Mouse (Mus musculus) frontal cortex, postnatal 25 days (tissue): ENCODE data around the gene Mcur1.

Experiments used
- DNase-seq, 2 experiments: peaks; one replicate each; pipeline ENCODE4 v3.0.0; 2022; ENCODE audit warnings: low spot score in 2 of 2

Gene Mcur1

DNA sequence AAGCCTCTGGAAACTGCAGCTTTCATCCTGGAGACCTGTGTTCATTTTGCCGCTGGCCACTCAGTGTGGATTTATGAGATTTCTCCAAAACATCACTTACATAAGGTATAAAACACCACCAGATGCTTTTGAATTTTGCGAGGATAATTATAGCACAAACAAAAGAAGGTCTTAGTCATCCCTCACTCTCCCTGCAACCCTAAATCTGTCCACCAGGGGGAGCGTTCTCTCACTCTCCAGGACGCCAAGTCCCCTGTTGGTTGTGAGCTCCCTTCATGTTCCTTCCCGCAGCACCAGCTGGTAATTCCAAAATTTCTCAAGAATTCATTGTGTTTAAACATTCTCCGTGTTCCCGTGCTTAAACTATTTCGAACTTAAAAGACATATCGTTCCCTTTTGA is 5.4 kb upstream of the Mcur1 start:
- peak; percentile 84 to 86 for DNase-seq

DNA sequence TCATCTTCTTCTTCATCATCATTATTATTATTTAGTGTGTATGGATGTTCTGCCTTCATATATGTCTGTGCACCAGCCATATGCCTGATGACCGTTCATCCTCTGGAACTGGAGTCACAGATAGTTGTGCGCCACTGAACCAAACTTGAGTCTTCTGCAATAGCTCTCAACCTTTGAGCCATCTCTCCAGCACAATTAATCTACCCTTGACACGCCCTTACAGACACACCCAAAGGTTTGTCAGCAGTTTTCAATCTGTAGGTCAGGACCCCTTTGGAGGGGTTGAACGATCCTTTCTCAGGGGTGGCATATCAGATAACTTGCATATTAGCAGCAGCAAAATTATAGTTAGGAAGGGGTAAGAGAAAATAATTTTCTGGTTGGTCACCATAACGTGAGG is 4.7 kb upstream of the Mcur1 start:
- no peak for DNase-seq

DNA sequence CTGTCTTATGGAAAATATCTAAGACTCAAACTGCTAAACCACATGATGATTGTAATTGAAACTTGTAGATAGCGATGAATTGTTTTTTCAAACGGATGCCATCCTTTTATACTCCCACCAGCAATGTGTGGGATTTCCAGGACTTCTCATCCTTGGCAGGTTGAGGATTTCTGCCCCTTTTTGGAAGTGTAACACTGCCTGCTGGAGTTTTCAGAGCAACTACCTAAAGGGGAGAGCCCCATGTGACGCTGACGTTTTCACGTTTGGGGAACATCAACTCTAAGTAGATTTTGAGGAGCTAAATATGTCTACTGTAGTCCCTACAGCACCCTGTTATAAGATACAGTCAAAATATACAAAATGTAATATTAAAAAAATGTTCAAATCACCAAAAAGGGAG is 2.7 kb upstream of the Mcur1 start:
- DNase-seq = no peak

DNA sequence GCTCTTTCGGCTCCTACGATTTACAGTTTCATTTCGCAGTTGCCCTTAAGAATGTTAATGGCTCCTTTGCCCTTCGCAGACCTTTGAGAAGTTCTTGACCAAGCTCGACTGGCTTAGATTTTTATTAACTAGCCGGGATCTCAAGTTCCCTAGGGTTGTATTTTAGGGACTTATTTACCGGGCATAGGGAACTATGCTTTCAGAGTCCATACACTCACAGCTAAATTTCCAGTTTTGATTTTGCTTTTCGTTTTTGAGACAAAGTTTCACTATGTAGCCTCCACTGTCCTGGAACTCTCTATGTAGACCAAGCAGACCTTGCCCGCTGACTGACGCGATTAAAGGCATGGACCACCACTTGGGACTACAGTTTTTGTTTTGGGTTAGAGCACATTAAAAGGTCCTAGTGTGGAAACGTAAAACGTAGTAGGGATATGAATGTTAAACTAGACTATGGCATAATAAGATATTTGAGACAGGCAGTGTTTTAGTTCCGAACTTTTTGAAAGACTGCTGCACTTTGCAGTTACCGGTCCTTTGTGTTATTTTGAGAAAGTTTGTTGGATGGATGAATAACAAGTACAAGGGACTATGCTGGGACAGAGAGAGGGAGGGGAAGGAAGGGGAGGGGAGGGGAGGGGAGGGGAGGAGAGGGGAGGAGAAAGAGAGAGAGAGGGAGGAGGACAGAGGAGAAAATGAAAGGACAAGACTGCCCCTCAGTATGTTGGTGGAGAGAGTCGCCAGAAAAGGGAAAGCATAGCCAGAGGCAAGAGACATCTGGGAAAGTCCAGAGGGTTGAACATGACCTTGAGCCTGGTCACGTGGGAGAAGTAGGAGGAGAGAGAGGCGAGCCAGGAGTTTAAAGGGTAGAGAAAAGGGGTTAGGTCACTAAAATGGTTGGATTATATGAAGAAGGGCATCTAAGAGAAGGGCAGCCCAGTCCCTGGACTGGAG is 744 bp upstream of the Mcur1 start:
- DNase-seq = no peak

DNA sequence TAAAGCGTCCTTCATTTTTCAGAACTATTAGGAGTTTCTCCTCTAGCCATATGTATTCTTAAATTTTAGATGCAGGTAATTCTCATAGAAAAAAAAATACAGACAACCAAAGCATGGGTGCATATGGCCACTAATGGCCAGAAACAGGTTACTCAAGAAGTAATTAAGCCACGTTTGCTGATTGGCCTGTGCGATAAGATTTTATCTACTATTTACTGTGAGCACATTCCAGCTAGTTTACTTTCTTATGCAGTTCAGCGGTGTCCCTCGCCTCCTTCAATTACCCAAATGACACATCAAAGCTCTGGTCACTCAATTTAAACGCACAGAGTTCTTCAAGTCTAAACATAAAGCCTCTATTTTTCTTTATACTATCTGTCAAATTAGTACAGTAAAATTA is 1.0 kb downstream of the Mcur1 start:
- no peak for DNase-seq

DNA sequence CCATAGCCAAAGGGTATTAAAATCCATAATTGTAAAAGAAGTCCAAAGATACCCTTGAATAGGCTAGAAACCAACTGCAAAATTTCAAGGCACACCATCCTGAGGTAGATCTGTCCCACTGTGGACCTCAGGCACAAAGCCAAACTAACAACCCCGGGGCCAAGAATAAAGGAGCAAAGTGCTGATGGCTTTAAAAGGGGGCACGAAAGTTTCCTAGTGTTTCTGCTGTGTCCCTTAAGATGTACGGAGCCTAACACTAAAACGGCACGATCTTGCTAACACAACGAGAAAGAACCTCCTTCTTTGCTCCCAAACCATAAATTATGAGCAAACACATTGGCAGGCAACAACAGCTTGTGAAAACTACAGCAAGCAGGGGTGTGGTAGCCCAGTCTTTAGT is 1.6 kb downstream of the Mcur1 start:
- DNase-seq = no peak

DNA sequence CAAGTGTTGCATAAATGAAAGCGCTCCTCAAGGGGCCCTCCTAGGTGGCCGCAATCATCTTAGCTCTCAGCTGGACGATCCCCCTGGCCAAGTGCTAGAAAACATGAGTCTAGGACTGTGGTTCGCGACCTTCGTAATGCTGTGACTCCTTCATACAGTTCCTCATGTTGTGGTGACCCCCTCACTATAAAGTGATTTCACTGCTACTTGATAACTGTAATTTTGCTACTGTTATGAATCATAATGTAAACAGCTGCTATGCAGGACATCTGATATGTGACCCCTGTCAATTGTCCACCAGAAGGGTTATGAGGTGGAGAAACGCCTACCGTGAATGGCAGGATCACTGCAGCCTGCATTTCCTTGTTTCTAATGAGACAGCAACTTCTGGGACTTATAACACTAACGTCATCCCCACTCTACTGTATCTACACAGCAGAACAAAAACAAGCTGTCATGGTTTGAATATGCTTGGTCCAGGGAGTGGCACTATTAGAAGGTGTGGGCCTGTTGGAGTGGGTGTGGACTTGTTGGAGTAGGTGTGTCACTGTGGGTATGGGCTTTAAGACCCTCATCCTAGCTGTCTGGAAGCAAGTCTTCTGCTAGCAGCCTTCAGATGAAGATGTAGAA is 3.0 kb downstream of the Mcur1 start:
- DNase-seq = no peak

DNA sequence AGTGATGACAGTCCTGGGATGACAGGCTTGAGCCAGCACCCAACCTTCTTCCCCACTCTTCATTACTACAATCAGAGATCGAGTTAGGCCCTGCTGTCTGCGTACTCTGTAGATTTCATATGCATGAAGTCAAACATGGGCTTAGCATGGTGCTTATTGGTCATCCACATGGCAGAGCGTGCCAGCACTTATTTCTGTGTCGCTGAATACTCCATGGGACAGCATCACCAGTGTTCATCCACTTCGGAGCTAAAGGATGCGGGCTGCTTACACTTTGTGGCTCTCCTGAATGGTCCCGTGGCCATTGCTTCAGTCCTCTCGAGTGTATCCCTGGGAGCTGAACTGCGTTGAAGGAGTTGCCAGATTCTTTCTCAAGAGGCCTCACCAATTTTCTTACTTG is 4.7 kb downstream of the Mcur1 start:
- DNase-seq = no peak

DNA sequence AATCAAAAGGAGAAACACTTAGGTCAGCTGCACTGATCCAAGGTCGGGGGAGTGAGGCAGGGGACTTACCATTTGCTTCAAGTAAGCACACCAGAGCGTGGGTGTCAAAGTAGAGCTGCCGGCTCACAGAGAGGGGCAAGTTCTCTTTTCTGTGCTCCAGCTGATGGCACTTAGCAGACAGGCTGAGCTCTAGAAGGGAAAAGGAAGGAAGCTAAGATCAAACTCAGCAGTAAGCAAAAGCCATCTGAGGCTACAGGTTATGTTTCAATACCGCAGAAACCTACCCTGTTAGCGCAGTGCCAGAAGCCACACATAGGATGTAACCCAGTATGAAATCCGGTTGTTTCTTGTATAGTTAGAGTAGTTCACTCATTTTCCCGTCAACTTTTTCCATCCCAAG is 5.2 kb downstream of the Mcur1 start:
- DNase-seq = no peak

DNA sequence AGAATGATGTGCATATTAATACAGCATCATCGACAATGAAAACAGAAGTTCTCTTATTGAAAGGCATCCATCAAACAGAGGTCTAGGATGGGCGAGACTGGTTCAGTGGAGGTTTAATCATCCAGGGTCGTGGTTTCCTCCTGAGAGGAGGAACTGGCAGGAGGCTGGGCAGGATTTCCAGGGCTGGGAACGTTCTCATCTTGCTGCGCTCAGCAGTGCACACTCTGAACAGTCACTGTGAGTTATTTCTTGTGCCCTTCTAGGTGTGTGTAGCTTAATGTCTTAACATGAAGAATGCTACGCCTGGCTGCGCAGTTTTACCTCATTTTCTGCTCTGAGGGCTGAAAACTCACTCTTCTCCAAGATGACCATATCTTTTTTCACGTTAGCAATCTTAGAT is 9.3 kb downstream of the Mcur1 start:
- no peak for DNase-seq

DNA sequence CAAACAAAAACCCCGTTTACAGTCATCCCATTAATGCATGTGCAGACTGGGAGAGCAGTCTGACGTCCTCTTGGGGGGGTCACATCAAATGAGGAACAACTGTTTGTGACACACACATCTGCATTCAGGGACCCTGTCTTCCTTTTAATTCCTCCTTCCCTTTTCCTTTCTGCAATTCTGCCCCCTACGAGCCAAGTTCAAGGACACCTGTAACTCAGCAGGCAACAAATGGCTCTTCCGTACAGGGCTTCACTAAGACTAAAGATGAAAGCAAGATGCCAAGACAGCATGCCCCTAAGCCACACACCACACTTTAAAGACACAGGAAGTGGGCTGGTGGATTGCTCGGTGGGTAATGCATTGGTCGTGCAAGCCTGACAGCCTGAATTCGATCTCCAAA is 10.1 kb downstream of the Mcur1 start:
- DNase-seq = no peak

DNA sequence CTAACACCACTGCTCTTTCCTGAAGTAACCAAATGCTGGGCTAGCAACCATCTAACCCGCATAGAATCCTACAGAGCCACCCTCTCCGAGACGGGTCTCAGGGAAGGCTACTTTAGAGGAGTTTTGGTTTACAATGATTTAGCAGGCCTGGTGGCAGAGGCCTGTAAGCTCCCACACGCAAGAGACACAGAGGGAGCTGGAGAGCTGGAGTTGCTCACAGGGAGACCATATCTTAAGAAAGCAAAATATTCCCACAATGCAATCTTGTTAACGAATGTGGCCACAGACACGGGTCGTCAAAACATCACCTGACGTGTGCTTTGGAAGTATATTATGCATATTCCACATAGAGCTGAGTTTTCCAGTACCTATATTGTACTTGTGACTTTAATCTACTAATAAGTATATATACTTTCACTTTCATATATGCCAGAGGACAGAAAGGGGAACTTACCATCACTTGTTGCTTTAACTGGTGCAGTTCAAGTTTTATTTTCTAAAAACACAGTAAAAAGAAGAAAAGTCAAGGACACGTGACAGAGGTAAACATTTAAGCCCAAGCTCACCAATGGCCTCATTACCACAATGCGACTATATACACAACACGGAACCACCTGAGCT is 10.8 kb downstream of the Mcur1 start:
- no peak for DNase-seq

DNA sequence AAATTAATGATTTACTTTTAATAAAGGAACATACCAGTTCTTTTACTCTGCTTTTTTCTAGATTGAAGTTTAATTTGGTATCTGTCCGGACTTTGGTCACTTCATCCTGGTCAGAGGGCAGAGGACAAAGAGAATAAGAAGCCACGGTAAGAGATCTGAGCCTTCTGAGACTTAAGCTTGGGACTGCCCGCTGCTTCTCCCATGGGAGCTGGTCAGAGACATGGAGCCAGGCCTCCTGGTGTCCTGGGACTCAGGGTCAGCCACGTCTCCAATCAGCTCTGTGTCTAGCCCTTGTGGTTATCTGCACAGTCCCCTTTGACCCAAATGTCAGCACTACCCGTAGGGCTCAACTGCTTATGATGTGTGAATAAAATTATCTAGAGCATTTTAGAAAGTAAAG is 11.4 kb downstream of the Mcur1 start:
- no peak for DNase-seq

DNA sequence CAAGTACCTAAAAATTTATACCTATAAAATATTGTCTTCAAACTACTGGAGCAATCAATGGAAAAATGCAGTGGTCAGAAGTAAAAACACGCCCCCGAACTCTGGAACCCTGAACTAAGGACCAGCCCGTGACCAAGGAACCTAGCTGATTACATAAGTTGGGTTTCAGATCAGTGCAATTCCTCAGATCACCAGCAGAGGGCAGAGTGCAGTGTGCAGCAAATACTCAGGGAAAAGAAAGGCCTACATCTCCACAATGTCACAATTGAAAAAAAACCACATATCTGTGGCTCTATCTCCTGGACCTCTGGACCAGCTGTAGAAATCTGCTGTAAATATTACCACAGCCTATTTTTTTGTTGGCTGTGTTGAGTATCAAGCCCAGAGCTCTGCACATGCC is 13.1 kb downstream of the Mcur1 start:
- peak; percentile 64 to 78 for DNase-seq

DNA sequence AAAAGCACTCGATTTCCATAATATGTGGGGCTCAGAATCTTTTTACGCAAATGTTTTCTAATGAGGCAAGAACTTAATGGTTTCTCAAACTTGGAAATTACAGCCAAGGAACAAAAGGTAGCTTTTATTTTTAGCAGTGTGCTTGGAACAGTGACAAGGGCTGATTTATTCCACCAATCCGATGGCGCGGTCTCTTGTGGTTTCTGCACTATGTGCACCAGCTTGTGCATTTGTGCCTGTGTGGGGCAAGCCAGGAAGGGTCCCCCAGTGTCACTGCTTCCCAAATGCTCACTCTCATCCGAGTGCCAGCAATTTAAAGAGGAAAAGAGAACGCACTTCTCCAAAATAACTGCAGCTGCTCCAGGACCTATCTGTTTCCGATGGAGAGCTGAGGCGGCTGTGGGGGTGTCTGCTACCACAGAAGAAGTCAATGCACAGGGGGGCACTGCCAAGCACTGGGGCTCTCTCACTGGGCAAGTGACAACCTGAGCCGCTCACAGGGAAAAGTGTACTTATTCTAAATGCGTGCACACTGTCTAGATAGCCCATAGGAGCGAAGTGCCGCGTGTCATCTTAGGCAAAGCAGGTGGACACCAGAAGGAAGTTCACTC is 19.7 kb downstream of the Mcur1 start:
- peak in 1 of 2 experiments; percentile 2 for DNase-seq

DNA sequence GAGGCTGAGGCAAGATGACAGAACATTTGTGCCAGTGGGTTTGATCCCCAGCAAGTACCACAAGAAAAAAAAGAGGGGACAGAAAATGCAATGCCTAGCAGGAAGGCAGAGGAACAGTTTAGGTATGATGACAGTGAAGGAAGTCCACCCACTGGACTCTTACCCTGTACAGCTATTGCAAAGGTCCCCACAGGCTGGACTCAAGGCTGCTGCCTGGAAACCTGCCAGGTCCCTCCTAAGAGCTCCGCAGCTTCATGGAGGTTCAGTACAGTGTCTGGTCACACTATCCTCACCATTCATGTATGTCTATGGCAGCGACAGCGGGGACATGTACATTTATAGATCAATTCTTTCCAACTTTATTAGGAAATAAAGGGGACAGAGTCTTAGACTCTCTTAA is 20.6 kb downstream of the Mcur1 start:
- peak in 1 of 2 experiments; percentile 0 for DNase-seq

DNA sequence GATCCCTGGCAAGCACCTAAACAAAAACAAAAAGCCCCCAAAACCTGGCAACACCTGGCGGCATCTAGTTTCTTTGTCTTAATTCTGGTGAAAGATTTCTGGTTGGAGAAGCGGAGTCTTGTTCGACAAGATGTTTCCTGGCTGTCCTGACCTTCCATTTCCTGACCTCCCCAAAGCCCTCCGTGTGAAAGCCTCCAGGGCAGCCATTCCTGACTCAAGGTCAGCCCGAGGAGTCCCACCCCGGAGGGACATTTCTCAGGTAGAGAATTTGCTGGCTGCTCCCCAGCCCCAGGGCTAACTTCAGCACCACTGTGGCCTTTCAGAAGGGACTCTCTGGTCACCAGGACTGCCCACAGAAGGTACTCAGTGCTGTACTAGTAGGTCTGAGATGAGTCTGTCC is 22.1 kb downstream of the Mcur1 start:
- DNase-seq = peak in 1 of 2 experiments; percentile 0

DNA sequence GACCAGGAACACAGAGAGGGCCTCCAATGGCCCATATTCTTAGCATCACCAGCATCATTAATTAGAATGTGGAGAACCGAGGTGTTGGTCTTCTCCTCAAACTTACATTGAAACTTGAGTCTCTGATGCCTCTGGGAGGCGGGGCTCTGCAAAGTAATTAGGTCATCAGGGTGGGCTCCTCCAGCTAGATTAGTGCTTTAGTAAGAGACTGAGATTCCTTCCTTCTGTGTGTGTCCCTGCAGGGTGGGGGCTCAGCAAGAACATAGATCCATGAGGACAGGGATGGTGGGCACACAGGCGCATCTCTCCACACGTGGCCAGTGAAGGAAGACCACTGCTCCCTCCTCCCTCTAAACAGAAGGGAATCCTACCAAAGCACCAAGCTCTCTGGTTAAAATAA is 26.0 kb downstream of the Mcur1 start:
- no peak for DNase-seq

DNA sequence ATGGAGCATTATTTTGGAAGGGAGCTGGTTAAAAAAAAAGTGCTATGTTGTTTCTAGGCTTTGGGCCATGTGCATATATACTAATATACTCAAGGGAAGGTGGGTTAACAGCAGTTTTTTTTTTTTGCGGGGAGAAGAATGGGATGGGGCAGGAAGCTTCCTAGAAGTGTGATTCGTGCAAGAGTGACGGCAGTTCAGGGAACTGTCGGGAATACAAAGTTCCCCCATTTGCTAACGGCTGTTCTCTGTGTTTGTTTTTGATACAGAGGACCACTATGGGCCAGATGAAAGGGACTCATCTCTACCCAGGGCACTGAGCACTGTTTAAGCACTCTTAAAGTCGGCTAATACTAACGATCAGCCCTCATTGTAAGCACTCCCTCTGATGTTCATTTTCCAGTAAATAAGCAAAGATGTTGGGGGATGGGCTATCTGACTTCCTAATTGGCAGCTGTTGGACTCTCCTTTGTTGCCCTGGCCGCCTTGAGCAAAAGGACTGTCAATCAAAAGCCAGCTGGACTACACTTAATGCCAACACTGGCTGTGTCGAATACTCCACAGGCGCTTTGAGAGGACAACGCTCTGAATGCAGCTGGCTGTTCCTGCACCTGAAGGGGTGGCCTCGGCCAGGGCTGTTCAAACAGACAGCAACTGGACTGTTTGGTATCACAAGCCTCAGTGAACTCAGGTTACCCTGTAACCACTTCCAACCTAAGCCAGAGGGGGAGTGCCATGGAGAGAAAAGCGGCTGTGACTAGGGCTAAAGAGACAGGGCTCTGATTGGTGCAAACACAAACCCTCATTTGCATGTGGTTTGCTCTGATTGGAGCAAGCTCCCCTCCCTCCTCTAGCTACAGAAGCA is 28.9 kb downstream of the Mcur1 start:
- DNase-seq = peak in 1 of 2 experiments; percentile 32

DNA sequence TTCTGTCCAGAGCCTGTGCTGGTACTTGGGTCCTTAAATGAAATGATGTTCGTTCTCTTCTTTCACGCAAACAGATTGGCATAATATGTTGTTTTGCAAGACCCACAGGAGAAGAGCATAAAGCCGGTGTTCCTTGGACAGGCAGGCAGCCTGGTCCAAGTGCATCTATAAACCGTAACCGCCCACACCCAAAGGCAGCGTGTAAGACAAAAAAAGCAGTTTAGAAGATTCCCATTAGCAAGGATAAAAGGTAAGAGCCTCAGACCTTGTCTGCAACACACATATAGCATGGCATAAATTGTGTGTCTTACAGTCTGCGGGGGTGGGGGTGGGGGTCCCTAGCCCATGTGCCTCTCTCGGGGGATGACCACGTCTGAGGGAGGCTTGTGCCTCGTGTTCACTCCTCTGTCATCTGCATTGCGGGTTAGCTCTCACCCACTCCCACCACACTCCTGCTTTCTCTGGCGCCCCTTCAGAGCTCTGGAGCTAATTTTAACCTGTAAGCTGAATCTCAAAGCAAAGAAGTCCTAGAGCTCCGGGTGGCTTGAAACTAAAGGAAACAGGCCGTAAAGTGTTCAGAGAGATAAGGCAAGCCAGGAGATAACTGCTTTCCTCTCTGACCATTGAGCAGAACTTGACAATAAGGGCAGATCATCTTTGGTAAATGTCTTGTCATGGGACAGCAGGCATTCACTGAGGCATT is 29.7 kb downstream of the Mcur1 start:
- DNase-seq = peak in 1 of 2 experiments; percentile 41

DNA sequence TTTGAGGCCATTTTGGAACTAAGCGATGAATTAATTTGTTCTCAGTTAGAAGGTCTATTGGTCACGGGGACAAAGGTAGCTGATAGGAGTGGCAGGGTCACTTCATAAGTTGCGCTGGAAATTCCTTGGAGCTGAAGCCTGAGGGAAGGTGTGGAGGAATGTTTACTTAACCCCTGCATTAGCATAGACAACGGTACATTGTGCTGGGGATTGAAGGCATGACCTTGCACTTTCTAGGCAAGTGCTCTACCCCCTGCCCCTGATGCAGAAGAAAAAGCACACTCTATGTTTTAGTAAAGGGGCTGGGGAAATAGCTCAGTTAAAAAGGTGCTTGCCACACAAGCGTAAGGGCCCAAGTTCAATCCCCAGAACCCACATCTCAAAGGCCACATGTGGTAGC is 33.7 kb downstream of the Mcur1 start:
- DNase-seq = no peak
